Mouse (Mus musculus) ES-E14 (cell line): ENCODE data around the gene Olfr93. TPM values are rescaled to one million over a fixed set of nuclear protein-coding genes. Genes with fewer than 3 reads are reported as not detected.
A peak's percentile ranks its signal among the peaks of the same experiment; 100 is the strongest.

Experiments
- DNase-seq: peaks from one replicate; pipeline ENCODE4 v3.0.0-alpha.2; 2013; ENCODE audit warnings: low read depth, low spot score
- H3K27ac ChIP-seq: 2 replicates; pipeline ENCODE4 v1.5.1; 2012; ENCODE audit warnings: low read depth, mild to moderate bottlenecking, low read length, moderate library complexity, mixed read lengths; ENCODE audit not compliant: poor library complexity, insufficient read depth, severe bottlenecking
- H3K36me3 ChIP-seq: 2 replicates; pipeline ENCODE4 v1.6.1; 2012; ENCODE audit warnings: mild to moderate bottlenecking, low read length, moderate library complexity, mixed read lengths; ENCODE audit not compliant: control insufficient read depth, poor library complexity, insufficient read depth, severe bottlenecking
- H3K4me1 ChIP-seq, 2 experiments: fragments of 150-350 bp in 1 of 2; sonication (generic) in 1 of 2; 2 replicates each; pipeline ENCODE4 v1.6.1; 2012; ENCODE audit warnings: low read length in 2 of 2, mild to moderate bottlenecking in 1 of 2, mixed read lengths in 1 of 2; ENCODE audit not compliant: control insufficient read depth in 2 of 2, insufficient read depth in 2 of 2, poor library complexity in 1 of 2
- H3K4me3 ChIP-seq, 2 experiments: fragments of 150-350 bp in 1 of 2; sonication (generic) in 1 of 2; 2 replicates each; pipeline ENCODE4 v1.5.1; 2012; ENCODE audit warnings: low read length in 2 of 2, low read depth in 1 of 2, mild to moderate bottlenecking in 1 of 2, mixed read lengths in 1 of 2; ENCODE audit not compliant: insufficient read depth in 1 of 2, poor library complexity in 1 of 2, severe bottlenecking in 1 of 2
- H3K9ac ChIP-seq: 2 replicates; pipeline ENCODE4 v1.6.1; 2012; ENCODE audit warnings: low read depth, mild to moderate bottlenecking, low read length, mixed read lengths; ENCODE audit not compliant: poor library complexity, insufficient read depth, severe bottlenecking
- H3K9me3 ChIP-seq: fragments of 150-350 bp; sonication (generic); 2 replicates; pipeline ENCODE4 v1.6.1; 2012; ENCODE audit warnings: low read depth, mild to moderate bottlenecking, low read length; ENCODE audit not compliant: control insufficient read depth, insufficient read depth
- CHD2 ChIP-seq: IDR thresholded peaks from 2 replicates; pipeline ENCODE4 v1.6.1; 2014; ENCODE audit warnings: mild to moderate bottlenecking, low read depth, low read length, inconsistent platforms
- HCFC1 ChIP-seq: IDR thresholded peaks from 2 replicates; pipeline ENCODE4 v1.6.1; 2012; ENCODE audit warnings: low read length, inconsistent platforms, borderline replicate concordance; ENCODE audit not compliant: insufficient read depth
- MAFK ChIP-seq: IDR thresholded peaks from 2 replicates; pipeline ENCODE4 v1.6.1; 2014; ENCODE audit warnings: mild to moderate bottlenecking, low read depth, low read length, inconsistent platforms; ENCODE audit not compliant: insufficient read depth
- ZC3H11A ChIP-seq: IDR thresholded peaks from 2 replicates; pipeline ENCODE4 v1.6.1; 2012; ENCODE audit warnings: low read depth, mild to moderate bottlenecking, inconsistent platforms, low read length, borderline replicate concordance
- ZNF384 ChIP-seq: IDR thresholded peaks from 2 replicates; pipeline ENCODE4 v1.6.1; 2012; ENCODE audit warnings: low read depth, low read length, inconsistent platforms
- in situ Hi-C, 2 experiments: fragments of 600-800 bp; cut with MboI; formaldehyde crosslinking; loops; one replicate each; pipeline ENCODE4 v1.15.1; 2025; ENCODE audit warnings: low sequenced_read_pairs in 2 of 2, inconsistent platforms in 1 of 2; ENCODE audit not compliant: unreplicated experiment in 2 of 2
- total RNA-seq: library from RNA; depleted of rRNA; stranded (reverse); fragments of 300-350 nt; gene quantifications from 2 replicates; pipeline ENCODE4 v1.2.3, GENCODE M21; 2012; rRNA removed

Olfr93 gene
- total RNA-seq, result not detected in 2 replicates

DNA sequence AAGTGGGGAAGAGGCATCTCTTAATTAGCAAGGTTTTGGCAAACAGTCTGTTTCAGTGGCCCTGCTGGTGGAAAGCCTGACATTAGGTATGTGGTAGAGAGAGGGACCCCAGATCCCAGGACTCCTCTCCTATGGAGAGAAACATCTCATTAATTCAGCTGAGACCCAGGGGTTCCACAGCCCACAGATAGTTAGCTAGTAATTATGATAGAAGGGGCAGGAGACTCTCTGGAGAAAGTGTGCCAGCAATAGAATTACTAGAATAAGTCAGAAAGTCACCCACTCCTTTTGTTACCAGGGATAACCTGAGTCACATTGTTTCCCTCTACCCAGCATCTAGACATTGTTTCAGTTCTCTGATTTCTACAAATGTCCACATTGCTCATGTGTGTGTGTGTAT, at the start of gene Olfr93:
Gene Olfr93, minus strand, starts transcription at position 101 of the 400 bp plus-strand sequence.
- TF ChIP-seq MAFK, result no peak
- TF ChIP-seq CHD2, result no peak
- no peak for TF ChIP-seq ZC3H11A
- no peak for TF ChIP-seq HCFC1
- no peak for TF ChIP-seq ZNF384
- in situ Hi-C loops, result no loop called here

DNA sequence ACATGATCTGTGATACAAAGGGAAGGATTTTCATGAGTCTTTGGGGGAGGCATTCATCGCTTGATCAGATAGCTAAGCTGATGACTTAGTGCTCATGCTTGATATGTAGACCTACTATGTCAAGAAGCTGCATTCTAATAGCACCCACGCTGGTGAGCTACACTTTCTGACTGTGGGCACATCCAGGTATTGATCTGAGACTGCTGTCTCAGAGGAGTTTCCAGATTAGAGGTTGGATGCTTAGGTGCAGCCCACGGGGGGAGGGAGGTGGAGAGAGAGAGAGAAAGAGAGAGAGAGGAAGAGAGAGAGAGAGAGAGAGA, 42.6 kb upstream of the Olfr93 start:
- H3K27ac ChIP-seq, result no peak overlapping the region
- no peaks in the 10 kb centered on the region for H3K4me1 ChIP-seq
- H3K9ac ChIP-seq, result no peak overlapping the region
- DNase-seq, result no peak
- no peak for TF ChIP-seq HCFC1
- TF ChIP-seq ZNF384, result no peak
- TF ChIP-seq MAFK, result no peak
- no peak for TF ChIP-seq CHD2
- no peak for TF ChIP-seq ZC3H11A
- in situ Hi-C loops, result loop anchor here (5.0 to 10.0 kb wide), 2 partner anchors 309 to 312 kb away; partner anchors contain the start of genes Trim40 (in 2 of the 2) and Trim31 (in 1 of the 2)
- H3K4me3 ChIP-seq, result no peak overlapping the region
- H3K36me3 ChIP-seq, result no peaks in the 10 kb centered on the region
- H3K9me3 ChIP-seq, result no peaks in the 10 kb centered on the region

More for the DNA sequence above, at the start of gene Olfr93:
- no peaks in the 10 kb centered on the region for H3K36me3 ChIP-seq
- no peak for DNase-seq
- H3K4me3 ChIP-seq, result no peak within 1 kb of the TSS
- H3K9me3 ChIP-seq, result no peaks in the 10 kb centered on the region
- H3K27ac ChIP-seq, result no peak within 1 kb of the TSS
- no peak within 1 kb of the TSS for H3K9ac ChIP-seq
- no peaks in the 10 kb centered on the region for H3K4me1 ChIP-seq

DNA sequence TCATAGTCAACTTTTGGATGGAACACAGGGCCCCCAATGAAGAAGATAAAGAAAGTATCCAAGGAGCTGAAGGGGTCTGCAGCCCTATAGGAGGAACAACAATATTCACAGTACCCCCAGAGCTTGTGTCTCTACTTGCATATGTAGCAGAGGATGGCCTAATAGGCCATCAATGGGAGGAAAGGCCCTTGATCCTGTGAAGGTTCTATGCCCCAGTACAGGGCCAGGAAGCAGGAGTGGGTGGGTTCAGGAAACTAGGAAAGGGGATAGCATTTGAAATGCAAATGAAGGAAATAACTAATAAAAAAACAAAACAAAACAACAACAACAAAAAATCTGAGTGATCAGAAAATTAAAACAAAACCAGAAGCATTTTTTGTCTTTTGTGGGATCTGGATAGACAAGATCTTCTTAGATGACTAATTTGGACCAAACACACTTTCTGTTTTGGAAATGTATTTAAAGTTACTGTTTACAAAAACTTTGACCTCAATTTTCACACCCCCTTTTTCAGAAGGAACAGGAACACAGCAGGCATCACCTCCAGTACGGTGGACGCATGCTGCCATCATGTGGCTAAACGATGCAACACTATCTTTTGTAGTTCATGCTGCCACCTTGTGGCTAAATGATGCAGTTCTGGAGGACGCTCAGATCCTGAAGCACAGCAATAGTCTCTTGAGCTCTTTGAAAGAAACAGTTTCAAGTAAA, 42.1 kb upstream of the Olfr93 start:
- DNase-seq, result peak; percentile 77
- Histone ChIP-seq H3K27ac (no peak overlapping the region), H3K9me3 (no peaks in the 10 kb centered on the region), H3K4me1 (no peaks in the 10 kb centered on the region), H3K36me3 (no peaks in the 10 kb centered on the region), H3K9ac (no peak overlapping the region), H3K4me3 (no peak overlapping the region)
- no peak for TF ChIP-seq MAFK
- peak; percentile 56; the same call in 1 of the 2 replicates for TF ChIP-seq ZNF384
- TF ChIP-seq ZC3H11A, result peak; percentile 99
- TF ChIP-seq HCFC1, result no peak
- TF ChIP-seq CHD2, result no peak
- in situ Hi-C loops, result loop anchor here (5.0 to 10.0 kb wide), 2 partner anchors 309 to 311 kb away; partner anchors contain the start of genes Trim40 (in 2 of the 2) and Trim31 (in 1 of the 2)

DNA sequence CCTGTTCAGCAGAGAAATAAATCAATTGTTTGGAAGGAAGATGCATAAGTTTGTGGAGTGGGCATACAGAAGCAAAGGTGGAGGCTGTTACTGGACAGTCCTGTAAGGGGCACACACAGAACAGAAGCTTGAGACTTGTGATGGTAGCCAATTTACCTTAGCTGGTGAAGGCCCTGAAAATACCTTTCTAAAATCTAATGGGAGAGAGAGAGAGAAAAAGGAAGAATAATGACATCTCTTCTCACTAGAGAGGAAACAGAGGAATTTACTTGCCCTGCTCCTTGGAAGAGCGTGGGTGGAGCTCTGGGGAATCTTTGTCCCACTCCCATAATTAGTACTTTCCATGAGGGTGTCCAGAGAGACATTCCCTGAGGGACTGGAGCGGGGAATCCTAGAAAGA, 39.6 kb upstream of the Olfr93 start, which contains the start of gene Olfr94:
Gene Olfr94, minus strand, starts transcription at position 101 of the 400 bp plus-strand sequence.
- Histone ChIP-seq H3K9ac (no peak within 1 kb of the TSS), H3K4me3 (no peak within 1 kb of the TSS), H3K4me1 (peaks cover 1 to 4% of the 10 kb centered on the region in 2 experiments; a peak in 1 of 4 replicates), H3K9me3 (no peaks in the 10 kb centered on the region), H3K27ac (no peak within 1 kb of the TSS), H3K36me3 (no peaks in the 10 kb centered on the region)
- no peak for DNase-seq
- TF ChIP-seq HCFC1 (no peak), CHD2 (no peak), ZC3H11A (no peak), ZNF384 (no peak), MAFK (no peak)
- in situ Hi-C loops, result loop anchor here (5.0 to 10.0 kb wide), 2 partner anchors 306 to 309 kb away; partner anchors contain the start of genes Trim40 (in 2 of the 2) and Trim31 (in 1 of the 2)
